Mouse (Mus musculus) cerebellum, adult 9-10 months (tissue): ENCODE measurements around the gene Mrpl21.

Source experiments
- DNase-seq: peaks from one replicate; pipeline ENCODE4 v3.0.0; 2022

The Mrpl21 gene

GRCm38 (mm10) chr19:3282572-3283467 is at the start of gene Mrpl21, which contains the start of gene Ighmbp2:
Mrpl21 (plus strand) TSS chr19:3282901.
Ighmbp2 (minus strand) TSS chr19:3283017.
- peak; percentile 94 for DNase-seq

DNA sequence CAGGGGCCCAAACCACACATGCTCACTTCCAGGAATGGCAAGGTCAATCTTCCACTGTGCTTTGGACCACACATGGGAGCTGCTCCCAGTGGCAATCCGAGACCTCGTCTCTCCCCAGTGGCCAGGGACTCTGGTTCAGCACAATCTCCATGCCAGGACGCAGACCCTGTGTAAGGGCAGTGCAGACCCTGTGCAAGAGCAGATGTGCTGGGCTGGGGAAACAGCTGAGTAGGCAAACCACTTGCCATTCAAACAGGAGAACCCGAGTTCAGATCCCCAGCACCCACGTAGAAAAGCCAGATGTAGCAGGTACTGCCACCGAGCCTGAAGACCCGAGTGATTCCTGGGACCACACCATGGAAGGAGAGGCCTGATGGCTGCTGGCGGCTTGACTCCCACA is 22.7 kb upstream of the Mrpl21 start:
- no peak for DNase-seq

GRCm38 (mm10) chr19:3260591-3260990 is 22.1 kb upstream of the Mrpl21 start:
- DNase-seq = no peak

- DNase-seq = no peak
Measured at GRCm38 (mm10) chr19:3261336-3261735, 21.4 kb upstream of the Mrpl21 start.

- no peak for DNase-seq
Measured at GRCm38 (mm10) chr19:3261764-3262525, 20.8 kb upstream of the Mrpl21 start.

GRCm38 (mm10) chr19:3264348-3264747 is 18.4 kb upstream of the Mrpl21 start:
- DNase-seq = no peak

DNA sequence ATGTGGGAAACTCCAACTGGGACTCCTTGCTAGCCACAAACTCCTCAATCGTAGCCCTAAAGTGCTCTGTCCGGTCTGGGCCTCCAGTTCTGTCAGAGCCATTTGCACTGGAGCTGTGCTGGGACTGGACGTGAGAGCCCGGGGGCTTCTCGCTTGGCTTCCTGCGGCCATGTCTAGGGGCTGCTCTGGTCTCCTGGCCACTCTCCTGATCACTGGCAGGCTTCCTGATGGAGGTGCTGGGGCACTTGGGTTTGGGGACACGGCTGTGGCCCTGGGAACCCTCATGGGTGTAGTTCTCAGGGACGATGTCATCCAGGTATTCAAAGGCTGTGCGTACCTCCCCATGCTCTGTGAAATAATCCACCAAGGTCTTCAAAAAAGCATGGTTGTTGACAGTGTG is 17.5 kb upstream of the Mrpl21 start:
- DNase-seq = no peak

DNA sequence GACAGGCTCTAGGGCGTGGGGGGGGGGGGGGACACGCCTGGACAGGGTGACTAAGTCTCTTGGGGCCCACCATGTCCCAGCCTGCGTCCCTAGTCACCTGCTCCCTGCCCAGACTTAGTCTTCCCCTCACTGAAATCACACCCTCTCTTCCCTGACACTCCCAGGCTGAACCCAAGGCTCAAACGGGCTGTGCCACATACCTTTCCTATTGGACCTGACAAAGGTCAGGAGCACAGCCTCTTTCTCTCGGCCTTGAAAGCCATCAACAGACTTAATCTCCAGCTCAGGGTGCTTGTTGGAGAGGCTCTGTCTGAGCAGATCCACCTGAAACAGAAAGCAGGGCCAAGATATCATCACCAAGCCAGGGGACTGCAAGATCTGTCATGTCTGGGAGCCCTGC is 16.6 kb upstream of the Mrpl21 start:
- no peak for DNase-seq

DNA sequence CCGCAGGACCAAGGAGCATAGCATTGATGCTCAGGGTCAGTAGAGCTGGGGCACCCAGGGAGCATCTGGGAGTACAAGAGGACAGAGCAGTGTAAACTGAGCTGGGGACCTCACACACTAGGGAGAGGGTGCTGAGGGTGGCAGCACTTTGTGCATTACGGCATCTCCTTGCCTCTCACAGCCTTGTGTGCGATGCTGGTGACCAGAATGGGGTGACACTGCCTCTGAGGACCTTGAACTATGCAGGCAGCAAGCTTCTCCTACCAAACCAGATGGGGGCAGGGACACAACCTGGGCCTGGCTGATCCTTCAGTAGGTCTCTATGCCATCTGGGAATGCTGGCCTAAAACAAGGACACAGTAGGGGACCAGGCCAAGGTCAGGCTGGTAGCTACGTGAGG is 16.0 kb upstream of the Mrpl21 start:
- DNase-seq = no peak

- no peak for DNase-seq
Measured at GRCm38 (mm10) chr19:3267340-3267739, 15.4 kb upstream of the Mrpl21 start.

DNA sequence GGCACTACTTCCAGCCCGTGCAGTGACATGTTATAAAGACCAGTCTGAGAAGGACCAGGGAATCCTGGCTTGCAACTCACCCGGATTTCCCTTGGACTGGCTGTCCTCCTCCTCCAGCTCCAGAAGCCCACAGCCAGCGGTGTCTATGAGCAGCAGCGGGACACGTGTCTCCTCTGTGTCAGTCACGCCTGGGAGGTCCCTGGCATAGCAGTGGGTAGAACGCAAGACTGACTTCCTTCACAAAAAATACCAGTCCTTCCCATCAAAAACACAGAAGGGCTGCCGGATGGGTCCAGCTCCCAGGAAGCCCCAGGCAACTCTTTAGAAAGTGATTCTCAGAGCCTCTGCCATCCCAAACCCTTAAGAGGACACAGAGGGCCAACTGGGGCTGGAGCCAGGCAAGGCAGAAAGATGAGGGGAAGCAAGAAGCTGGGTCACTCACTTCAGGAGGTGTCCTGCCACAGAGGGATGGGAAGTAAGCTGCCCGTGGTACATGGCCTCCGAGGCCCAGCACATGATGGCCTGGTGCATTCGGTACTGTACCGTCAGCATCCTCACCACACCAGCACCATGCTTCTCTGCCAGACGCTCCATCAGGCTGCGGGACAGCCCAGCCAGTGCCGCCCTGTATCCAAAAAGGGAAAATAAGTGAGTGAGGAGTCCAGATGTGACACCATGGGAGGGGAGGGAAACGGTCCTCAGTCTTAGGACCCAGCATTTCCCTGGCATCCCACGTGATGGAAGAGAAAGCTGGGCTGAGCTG is 14.3 kb upstream of the Mrpl21 start:
- no peak for DNase-seq

DNA sequence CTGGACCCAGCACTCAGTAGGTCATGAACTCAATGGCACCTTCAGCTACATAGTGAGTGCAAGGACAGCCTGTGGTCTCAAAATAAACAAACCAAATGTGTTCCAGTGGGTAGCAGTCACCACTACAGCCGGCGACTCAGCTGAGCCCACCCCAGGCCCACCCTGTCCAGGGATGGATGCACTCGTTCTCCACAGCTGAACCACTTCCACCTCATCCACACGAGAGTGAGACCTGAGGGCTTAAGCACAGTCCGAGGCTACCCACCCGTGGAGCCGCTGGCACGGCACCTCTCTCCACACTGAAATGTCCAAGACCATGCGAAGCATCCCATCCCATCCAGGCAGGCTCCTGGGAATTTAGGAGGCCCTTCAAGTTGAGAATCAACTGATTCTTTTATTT is 13.4 kb upstream of the Mrpl21 start:
- no peak for DNase-seq

DNA sequence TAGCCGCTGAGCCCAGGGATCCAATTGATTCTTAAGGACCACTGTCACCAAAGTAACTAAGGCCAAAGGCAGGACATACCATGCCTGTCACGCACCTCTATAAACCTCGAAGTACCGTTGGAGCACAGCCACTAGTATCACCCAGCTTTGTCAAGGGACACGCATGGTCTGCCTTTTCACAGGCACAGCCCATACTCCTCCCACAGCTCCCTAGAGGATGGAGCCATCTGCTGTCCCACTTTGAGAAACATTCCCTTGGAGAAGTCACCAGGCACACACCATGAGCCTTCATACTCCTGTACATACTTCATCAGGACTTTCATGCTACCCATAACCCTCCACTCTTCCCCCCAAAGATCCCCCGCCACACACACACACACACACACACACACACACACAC is 12.9 kb upstream of the Mrpl21 start:
- no peak for DNase-seq

DNA sequence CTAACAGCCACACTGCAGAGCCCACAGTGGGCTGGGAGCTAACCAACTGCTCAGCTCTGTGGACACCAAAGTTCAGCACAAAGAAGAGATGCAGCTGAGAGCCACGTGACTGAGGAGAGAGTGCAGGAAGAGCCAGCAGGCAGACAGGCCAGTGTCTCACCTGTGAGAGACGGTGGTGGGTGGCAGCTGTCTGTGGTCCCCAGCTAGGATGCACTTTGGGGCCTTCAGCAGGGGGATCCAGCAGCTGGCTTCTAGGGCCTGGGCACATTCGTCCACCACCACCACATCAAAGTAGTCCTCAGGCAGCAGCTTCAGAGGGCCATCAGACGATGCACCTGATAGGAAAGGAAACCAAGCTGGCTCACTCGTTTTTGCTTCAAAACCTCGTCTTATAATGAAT is 11.3 kb upstream of the Mrpl21 start:
- DNase-seq = no peak

- DNase-seq = no peak
Measured at GRCm38 (mm10) chr19:3273331-3273730, 9.4 kb upstream of the Mrpl21 start.

DNA sequence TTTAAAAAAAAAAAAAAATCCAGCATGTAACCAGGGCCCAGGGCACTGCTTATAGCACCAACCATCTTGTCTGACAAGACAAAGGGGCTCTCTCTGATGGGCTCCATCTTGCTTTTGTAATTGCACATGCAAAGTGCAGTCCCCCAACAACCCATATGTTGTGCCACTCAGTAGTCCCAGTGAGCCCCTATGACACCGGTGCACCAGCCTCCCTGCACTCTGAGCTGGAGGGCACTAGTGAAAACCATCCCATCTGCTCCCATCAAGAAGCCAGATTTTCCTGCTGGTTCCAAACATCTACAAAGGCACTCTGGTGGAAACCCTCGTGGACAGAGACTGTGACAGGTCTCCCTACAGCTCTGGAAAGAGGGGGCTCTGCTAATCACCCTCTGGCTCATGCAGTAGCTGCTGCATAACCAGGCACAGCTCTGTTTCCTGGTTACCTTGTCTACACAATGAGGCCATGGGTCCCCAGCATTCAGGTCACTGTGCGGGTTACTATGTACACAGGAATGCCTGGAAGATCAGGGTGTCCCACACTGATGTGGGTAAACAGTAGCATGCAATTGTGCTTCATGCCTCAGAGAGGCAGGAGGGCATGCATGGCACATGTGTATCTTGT is 6.8 kb upstream of the Mrpl21 start:
- DNase-seq = no peak

DNA sequence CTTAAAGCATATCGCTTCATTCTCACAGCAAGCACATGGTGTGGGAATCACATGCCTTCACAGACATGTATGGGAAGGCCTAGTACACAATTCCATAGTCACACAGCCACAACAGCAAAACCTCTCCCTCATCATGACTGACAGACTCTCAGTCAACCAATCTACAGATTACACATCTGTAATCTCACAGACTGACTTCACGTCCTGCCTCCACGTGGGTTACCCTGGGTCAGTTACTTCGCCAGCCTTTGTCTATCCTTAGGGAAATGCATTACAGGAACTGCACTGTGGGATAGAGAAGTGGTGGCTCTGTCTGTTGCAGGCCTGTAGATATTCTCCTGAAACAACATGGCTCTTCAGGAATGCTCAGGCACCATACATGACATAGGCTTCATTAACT is 815 bp upstream of the Mrpl21 start:
- DNase-seq = no peak

GRCm38 (mm10) chr19:3289006-3289405 is 6.3 kb downstream of the Mrpl21 start:
- DNase-seq = no peak

DNA sequence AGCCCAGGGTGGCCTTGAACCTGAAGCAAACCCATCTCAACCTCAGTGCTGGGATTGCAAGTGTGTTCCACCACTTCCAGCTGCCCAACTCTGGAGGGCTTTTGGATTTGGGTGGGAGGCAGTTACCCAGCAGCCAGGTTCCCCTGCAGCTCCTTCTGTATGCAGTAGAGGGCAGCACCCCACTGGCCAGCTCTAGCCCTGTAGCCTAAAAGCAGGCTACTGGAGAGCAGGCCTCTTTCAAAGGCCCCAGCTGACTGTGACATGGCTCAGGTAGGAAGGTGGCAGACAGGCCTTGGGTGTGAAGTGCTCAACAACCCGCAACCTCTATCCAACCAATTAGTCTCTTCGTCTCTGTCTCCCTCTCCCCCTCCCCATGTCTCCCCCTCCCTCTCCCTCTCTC is 9.3 kb downstream of the Mrpl21 start:
- DNase-seq = no peak

DNA sequence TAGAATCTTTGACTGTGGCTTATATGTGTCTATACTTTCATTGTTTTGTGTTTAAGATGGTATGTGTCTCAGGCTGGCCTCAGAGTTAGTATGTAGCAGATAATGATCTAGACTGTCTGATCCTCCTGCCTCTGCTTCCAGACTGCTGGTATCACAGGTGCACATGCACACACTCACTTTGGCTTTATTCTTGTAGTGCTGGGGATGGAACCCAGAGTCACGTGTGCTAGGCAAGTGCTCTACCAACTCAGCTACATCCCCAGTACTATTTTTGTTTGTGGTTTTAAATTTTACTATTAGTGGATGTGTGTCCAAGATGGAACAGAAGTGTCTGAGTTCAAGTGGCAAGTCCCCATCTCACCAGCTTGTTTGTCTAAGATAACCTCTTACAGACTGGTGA is 10.3 kb downstream of the Mrpl21 start:
- no peak for DNase-seq

GRCm38 (mm10) chr19:3295245-3295644 is 12.5 kb downstream of the Mrpl21 start:
- DNase-seq = no peak

DNA sequence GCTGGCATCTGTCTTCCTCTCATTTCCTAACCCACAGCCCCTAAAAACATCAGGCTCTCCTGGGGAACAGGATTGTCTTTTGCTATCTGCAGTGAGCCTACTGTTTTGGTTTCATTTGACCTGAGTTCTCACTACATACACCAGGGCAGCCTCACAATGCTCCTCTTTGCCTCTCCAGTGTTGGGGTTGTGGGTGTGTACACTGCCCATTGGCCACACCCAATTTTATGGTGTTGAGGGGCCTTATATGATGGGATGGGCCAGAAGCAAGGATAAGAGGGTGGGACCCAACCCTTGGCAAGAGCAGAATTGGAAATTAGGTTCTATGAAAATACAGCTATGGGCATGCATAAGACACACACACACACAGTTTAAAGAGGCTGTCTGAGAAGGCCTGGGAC is 14.3 kb downstream of the Mrpl21 start:
- no peak for DNase-seq

DNA sequence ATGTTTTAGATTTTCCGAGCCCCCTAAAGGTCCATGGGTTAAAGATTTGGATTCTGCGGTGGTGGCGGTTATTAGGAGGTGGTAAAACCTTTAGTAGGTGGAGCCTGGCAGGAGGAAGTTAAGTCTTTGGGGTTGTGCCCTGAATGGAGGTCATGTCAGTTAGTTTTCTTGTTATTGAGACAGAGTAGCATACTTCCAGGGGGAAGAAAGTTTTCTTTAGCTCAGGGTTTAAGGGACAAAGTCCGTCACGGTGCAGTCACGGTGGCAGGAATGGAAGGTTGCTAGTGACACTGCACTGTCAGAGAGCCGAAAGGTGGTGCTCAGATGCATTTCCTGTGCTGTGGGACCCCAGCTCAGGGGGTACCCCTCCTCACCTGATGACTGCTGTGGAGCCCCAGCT is 15.1 kb downstream of the Mrpl21 start:
- DNase-seq = no peak
